Mouse (Mus musculus) heart, embryonic 10.5 days (tissue): ENCODE measurements around the gene Iqcd. TPM values are rescaled to one million over a fixed set of nuclear protein-coding genes. Genes with fewer than 3 reads are reported as not detected.

Experiments
- DNase-seq: peaks from one replicate; pipeline ENCODE4 v3.0.0-alpha.2; 2017; ENCODE audit warnings: low spot score
- H3K27ac ChIP-seq: fragments of 300-500 bp; sonication (generic); 2 replicates; pipeline ENCODE4 v1.5.1; 2016; ENCODE audit warnings: mild to moderate bottlenecking
- H3K27me3 ChIP-seq: fragments of 300-500 bp; sonication (generic); 2 replicates; pipeline ENCODE4 v1.6.1; 2016; ENCODE audit warnings: mild to moderate bottlenecking; ENCODE audit not compliant: poor library complexity, insufficient read depth, severe bottlenecking
- H3K36me3 ChIP-seq: fragments of 300-500 bp; sonication (generic); 2 replicates; pipeline ENCODE4 v1.6.1; 2016; ENCODE audit warnings: mild to moderate bottlenecking, moderate library complexity
- H3K4me1 ChIP-seq: fragments of 300-500 bp; sonication (generic); 2 replicates; pipeline ENCODE4 v1.6.1; 2016; ENCODE audit warnings: mild to moderate bottlenecking
- H3K4me3 ChIP-seq: fragments of 300-500 bp; sonication (generic); 2 replicates; pipeline ENCODE4 v1.5.1; 2016; ENCODE audit warnings: mild to moderate bottlenecking, moderate library complexity
- H3K9me3 ChIP-seq: fragments of 300-500 bp; sonication (generic); 2 replicates; pipeline ENCODE4 v1.6.1; 2016; ENCODE audit warnings: mild to moderate bottlenecking, moderate library complexity
- WGBS: fragments of 180-500 bp; shearing (Covaris S2); methylation state at CpG from one replicate; pipeline ENCODE4 v1.1.7; 2016; 5-methylcytosine and 5-hydroxymethylcytosine counted together
- polyA plus RNA-seq: library from polyadenylated mRNA; unstranded; fragments of >200 nt; fragmentation: Nextera tagmentation; extraction: Ambion mirVana; gene quantifications from 2 replicates; pipeline ENCODE4 v1.2.1, GENCODE M21; 2016

Gene Iqcd
- polyA plus RNA-seq = 0.15 and 0.24 TPM in 2 replicates

DNA sequence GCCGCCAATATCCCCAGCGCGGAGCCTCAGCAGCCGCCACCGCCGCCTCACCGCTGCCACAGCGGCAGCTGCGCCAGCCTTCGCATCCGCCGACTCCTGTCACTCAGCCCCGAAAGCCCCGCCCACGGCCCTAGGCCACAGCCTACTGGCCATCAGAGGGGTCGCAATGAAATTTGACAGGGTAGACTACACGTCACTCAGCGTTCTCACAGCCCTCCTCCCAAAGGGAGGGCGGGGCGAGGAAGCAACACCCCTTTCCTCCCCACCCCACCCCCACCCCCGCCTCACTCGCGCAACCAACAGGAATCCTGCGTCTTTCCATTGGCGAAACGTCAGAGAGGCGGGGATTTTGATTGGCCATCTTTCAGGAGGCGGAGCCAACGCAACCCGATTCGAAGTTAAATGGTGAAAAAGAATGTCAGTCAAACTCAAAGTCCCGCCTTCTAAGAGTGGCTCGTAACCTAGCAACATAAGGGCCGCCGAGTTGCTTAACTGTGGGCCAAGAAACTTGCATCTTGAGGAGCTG lies at the start of gene Iqcd, which contains the start of gene Tpcn1:
Gene Iqcd (plus strand): TSS at position 448 of the 526 bp plus-strand sequence.
Gene Tpcn1 (minus strand): TSS at position 105 of the 526 bp plus-strand sequence.
- DNase-seq = peak; percentile 99
- Histone ChIP-seq H3K36me3 (peaks cover 15% of the 10 kb centered on the region), H3K27ac (peak within 1 kb of the TSS; percentile 91), H3K27me3 (no peaks in the 10 kb centered on the region), H3K4me1 (peaks cover 34% of the 10 kb centered on the region), H3K9me3 (no peaks in the 10 kb centered on the region), H3K4me3 (peak within 1 kb of the TSS; percentile 90)
- whole genome bisulfite sequencing = under 1% methylated on average over 35 of the region's 35 CpGs

- H3K27me3 ChIP-seq = no peaks in the 10 kb centered on the region
- 74% methylated on average over 11 of the region's 11 CpGs for WGBS
- DNase-seq = no peak
- H3K9me3 ChIP-seq = no peaks in the 10 kb centered on the region
- H3K4me3 ChIP-seq = no peak overlapping the region
- H3K4me1 ChIP-seq = peaks cover 17% of the 10 kb centered on the region
- no peak overlapping the region for H3K27ac ChIP-seq
- H3K36me3 ChIP-seq = peaks cover 60% of the 10 kb centered on the region
Observed at GRCm38 (mm10) chr5:120548236-120548850, 40.5 kb upstream of the Iqcd start.

GRCm38 (mm10) chr5:120550137-120550536 lies 38.7 kb upstream of the Iqcd start:
- no peak for DNase-seq
- H3K27ac ChIP-seq = no peak overlapping the region
- H3K36me3 ChIP-seq = peaks cover 60% of the 10 kb centered on the region
- peaks cover 17% of the 10 kb centered on the region for H3K4me1 ChIP-seq
- 73% methylated on average over 5 of the region's 5 CpGs for WGBS
- no peaks in the 10 kb centered on the region for H3K9me3 ChIP-seq
- H3K4me3 ChIP-seq = no peak overlapping the region
- H3K27me3 ChIP-seq = no peaks in the 10 kb centered on the region

DNA sequence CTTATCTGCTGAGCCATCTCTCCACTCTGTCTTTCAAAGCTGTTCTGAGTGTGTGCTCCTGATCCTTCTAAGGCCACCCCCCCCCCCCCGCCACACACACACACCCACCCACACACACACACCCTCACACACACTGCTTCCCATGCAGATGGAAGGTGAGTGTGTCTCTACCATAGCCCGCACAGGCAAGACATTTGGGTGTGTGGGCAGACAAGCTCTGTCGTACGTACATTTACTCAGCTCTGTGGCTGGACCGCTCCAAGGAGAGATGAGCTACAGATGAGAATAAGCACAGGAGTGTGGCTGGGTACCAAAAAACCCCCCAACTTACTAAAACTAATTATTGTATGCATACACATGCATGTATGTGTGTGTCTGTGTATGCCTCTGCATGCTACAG lies 38.1 kb upstream of the Iqcd start:
- peaks cover 66% of the 10 kb centered on the region for H3K36me3 ChIP-seq
- 96% methylated on average over 4 of the region's 5 CpGs for WGBS
- H3K9me3 ChIP-seq = no peaks in the 10 kb centered on the region
- peaks cover 17% of the 10 kb centered on the region for H3K4me1 ChIP-seq
- H3K27me3 ChIP-seq = no peaks in the 10 kb centered on the region
- H3K4me3 ChIP-seq = no peak overlapping the region
- no peak overlapping the region for H3K27ac ChIP-seq
- no peak for DNase-seq

DNA sequence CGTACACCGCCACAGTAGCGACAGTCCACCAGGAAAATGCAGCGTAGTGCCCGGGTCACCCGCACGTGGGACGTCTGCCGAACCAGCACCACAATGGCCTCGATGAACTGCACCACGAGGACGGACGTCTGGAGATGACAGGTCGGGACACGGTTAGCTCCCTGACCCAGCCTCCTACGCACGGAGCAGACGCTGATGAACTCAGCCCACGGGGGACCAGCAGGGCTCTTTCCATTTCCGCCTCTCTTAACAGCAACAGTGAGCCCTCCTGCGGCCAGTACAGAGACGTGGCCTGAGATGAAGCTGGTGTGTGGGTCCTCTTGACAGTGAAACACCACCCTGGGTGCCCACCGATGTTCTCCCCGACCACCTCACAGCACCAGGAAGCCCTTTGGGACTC lies 32.9 kb upstream of the Iqcd start:
- H3K27ac ChIP-seq = no peak overlapping the region
- H3K9me3 ChIP-seq = no peaks in the 10 kb centered on the region
- peaks cover 31% of the 10 kb centered on the region for H3K4me1 ChIP-seq
- no peaks in the 10 kb centered on the region for H3K27me3 ChIP-seq
- DNase-seq = no peak
- H3K36me3 ChIP-seq = peaks cover 68% of the 10 kb centered on the region
- WGBS = 90% methylated on average over 24 of the region's 24 CpGs
- H3K4me3 ChIP-seq = no peak overlapping the region

DNA sequence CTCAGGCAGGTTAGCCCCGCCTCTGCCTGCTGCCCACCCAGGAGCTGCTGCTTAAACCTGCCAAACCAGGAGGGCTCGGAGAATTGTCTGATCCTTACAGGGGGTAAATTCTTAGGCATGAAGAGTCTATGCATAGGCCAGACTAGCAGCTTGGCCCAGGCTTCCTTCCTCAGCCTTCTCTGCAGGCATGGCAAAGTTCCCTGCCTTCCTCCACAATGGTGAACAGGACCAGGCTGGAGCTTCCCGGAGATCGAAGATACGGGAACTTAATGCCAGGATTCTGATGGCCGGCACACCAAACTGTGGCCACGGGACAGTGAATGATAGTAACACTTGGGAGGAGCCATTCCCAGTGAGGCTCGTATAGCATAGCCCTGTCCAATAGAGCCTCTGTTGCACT lies 30.8 kb upstream of the Iqcd start:
- DNase-seq = no peak
- WGBS = 76% methylated on average over 8 of the region's 8 CpGs
- H3K4me3 ChIP-seq = no peak overlapping the region
- no peaks in the 10 kb centered on the region for H3K27me3 ChIP-seq
- H3K36me3 ChIP-seq = peaks cover 48% of the 10 kb centered on the region
- no peaks in the 10 kb centered on the region for H3K9me3 ChIP-seq
- H3K4me1 ChIP-seq = peaks cover 42% of the 10 kb centered on the region
- peak overlapping the region; percentile 37; the same call in 1 of the 2 replicates for H3K27ac ChIP-seq

GRCm38 (mm10) chr5:120558762-120559161 lies 30.1 kb upstream of the Iqcd start:
- peak overlapping the region; percentile 37 for H3K27ac ChIP-seq
- WGBS = 57% methylated on average over 14 of the region's 14 CpGs

GRCm38 (mm10) chr5:120560129-120560615 lies 28.6 kb upstream of the Iqcd start:
- no peak for DNase-seq
- Histone ChIP-seq H3K36me3 (peaks cover 29% of the 10 kb centered on the region), H3K27ac (peak overlapping the region; percentile 70; the same call in 1 of the 2 replicates), H3K4me3 (no peak overlapping the region), H3K4me1 (peaks cover 59% of the 10 kb centered on the region), H3K27me3 (no peaks in the 10 kb centered on the region), H3K9me3 (no peaks in the 10 kb centered on the region)
- 68% methylated on average over 9 of the region's 9 CpGs for WGBS

More at GRCm38 (mm10) chr5:120558762-120559161, 30.1 kb upstream of the Iqcd start:
- H3K4me3 ChIP-seq = no peak overlapping the region
- H3K4me1 ChIP-seq = peaks cover 49% of the 10 kb centered on the region
- H3K9me3 ChIP-seq = no peaks in the 10 kb centered on the region
- H3K27me3 ChIP-seq = no peaks in the 10 kb centered on the region
- peaks cover 41% of the 10 kb centered on the region for H3K36me3 ChIP-seq
- no peak for DNase-seq

DNA sequence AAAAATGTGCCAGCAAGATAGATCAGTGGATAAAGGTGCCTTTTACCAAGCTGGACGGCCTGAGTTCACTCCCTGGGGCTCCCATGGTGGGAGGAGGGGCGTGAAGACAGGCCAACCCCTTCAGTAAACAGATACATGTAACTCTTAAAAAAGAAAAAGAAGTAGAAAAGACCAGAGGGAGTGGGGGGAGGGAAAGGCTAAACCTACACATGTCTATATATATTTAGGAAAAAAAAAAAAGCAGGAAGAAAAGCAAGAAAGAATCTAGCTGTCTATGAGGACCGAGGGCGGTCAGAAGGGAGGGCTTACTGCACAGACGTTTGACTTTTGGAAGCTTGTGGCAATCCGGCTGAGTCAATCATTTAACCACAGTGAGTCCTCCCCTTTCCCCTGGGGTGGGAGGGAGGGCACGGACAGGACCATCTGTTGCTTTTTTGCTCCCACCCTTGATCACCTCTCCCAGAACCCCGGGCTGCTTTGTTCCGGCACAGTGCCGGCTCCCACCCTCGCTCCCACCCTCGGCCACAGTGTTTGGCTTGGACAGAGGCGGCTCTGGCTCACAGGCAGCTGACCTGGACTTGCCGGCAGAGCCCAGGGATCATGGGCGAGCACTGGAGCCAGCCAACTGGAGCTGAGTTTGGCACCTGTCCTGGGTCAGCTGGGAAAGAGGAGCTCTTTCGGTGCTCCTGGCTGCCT lies 28.1 kb upstream of the Iqcd start:
- no peak for DNase-seq
- H3K4me1 ChIP-seq = peaks cover 65% of the 10 kb centered on the region
- 23% methylated on average over 16 of the region's 16 CpGs for WGBS
- H3K27ac ChIP-seq = peak overlapping the region; percentile 70
- no peaks in the 10 kb centered on the region for H3K9me3 ChIP-seq
- peaks cover 23% of the 10 kb centered on the region for H3K36me3 ChIP-seq
- peak overlapping the region; percentile 23; the same call in 1 of the 2 replicates for H3K4me3 ChIP-seq
- no peaks in the 10 kb centered on the region for H3K27me3 ChIP-seq

GRCm38 (mm10) chr5:120562956-120563913 lies 25.6 kb upstream of the Iqcd start:
- DNase-seq = no peak
- 49% methylated on average over 28 of the region's 28 CpGs for WGBS

GRCm38 (mm10) chr5:120563914-120564311 lies 24.9 kb upstream of the Iqcd start:
- H3K36me3 ChIP-seq = no peaks in the 10 kb centered on the region
- WGBS = 43% methylated on average over 4 of the region's 4 CpGs
- H3K27ac ChIP-seq = peak overlapping the region; percentile 84
- H3K27me3 ChIP-seq = 0 out of 2 replicates have a peak, but pooled peaks cover 6% of the 10 kb centered on the region
- no peak for DNase-seq
- H3K9me3 ChIP-seq = no peaks in the 10 kb centered on the region
- H3K4me1 ChIP-seq = peaks cover 82% of the 10 kb centered on the region
- peak overlapping the region; percentile 18; the same call in 1 of the 2 replicates for H3K4me3 ChIP-seq

More at GRCm38 (mm10) chr5:120562956-120563913, 25.6 kb upstream of the Iqcd start:
- Histone ChIP-seq H3K36me3 (0 out of 2 replicates have a peak, but pooled peaks cover under 1% of the 10 kb centered on the region), H3K4me1 (peaks cover 82% of the 10 kb centered on the region), H3K27me3 (0 out of 2 replicates have a peak, but pooled peaks cover 4% of the 10 kb centered on the region), H3K4me3 (peak overlapping the region; percentile 18; the same call in 1 of the 2 replicates), H3K27ac (peak overlapping the region; percentile 84), H3K9me3 (no peaks in the 10 kb centered on the region)
